Mouse (Mus musculus) forebrain, embryonic 15.5 days (tissue): ENCODE results near the gene Gm10135. TPM values are rescaled to one million over a fixed set of nuclear protein-coding genes. Genes with fewer than 3 reads are reported as not detected.
"Not testable (repeated sequence)": the region's sequence is repeated elsewhere in the genome, so short reads cannot be mapped to it uniquely, and the experiment has no call there.

Experiments
- ATAC-seq: fragments of 200-750 bp; cut with Nextera tagmentation; replicated peaks from 2 replicates; pipeline ENCODE4 v1.8.0; 2017; ENCODE audit warnings: mild to moderate bottlenecking, moderate TSS enrichment, moderate library complexity
- H3K27ac ChIP-seq: fragments of 300-500 bp; sonication (generic); replicated peaks from 2 replicates; pipeline ENCODE4 v1.5.1; 2015; ENCODE audit warnings: mild to moderate bottlenecking, inconsistent platforms
- H3K27me3 ChIP-seq: fragments of 300-500 bp; sonication (generic); 2 replicates; pipeline ENCODE4 v1.6.1; 2015; ENCODE audit warnings: inconsistent platforms
- H3K36me3 ChIP-seq: fragments of 300-500 bp; sonication (generic); 2 replicates; pipeline ENCODE4 v1.6.1; 2015; ENCODE audit warnings: mild to moderate bottlenecking, inconsistent platforms
- H3K4me1 ChIP-seq: fragments of 300-500 bp; sonication (generic); 2 replicates; pipeline ENCODE4 v1.6.1; 2015; ENCODE audit warnings: inconsistent platforms
- H3K4me2 ChIP-seq: fragments of 300-500 bp; sonication (generic); replicated peaks from 2 replicates; pipeline ENCODE4 v1.6.1; 2015; ENCODE audit warnings: mild to moderate bottlenecking, inconsistent platforms
- H3K4me3 ChIP-seq: fragments of 300-500 bp; sonication (generic); 2 replicates; pipeline ENCODE4 v1.5.1; 2015; ENCODE audit warnings: mild to moderate bottlenecking, inconsistent platforms
- H3K9ac ChIP-seq: fragments of 300-500 bp; sonication (generic); replicated peaks from 2 replicates; pipeline ENCODE4 v1.6.1; 2015; ENCODE audit warnings: mild to moderate bottlenecking, inconsistent platforms
- H3K9me3 ChIP-seq: fragments of 300-500 bp; sonication (generic); 2 replicates; pipeline ENCODE4 v1.6.1; 2016; ENCODE audit warnings: inconsistent platforms
- WGBS: fragments of 180-500 bp; shearing (Covaris S2); methylation state at CpG from one replicate; pipeline ENCODE4 v1.1.7; 2015; ENCODE audit warnings: mixed read lengths; 5-methylcytosine and 5-hydroxymethylcytosine counted together
- polyA plus RNA-seq: library from polyadenylated mRNA; unstranded; fragments of >200 nt; fragmentation: Nextera tagmentation; extraction: Ambion mirVana; gene quantifications from 2 replicates; pipeline ENCODE4 v1.2.1, GENCODE M21; 2015

Gene Gm10135
- polyA plus RNA-seq, 1 experiment from 2014 or later = not detected

- H3K4me1 ChIP-seq = no peaks in the 10 kb centered on the region
- H3K27ac ChIP-seq = no peak overlapping the region
- H3K4me3 ChIP-seq = no peak overlapping the region
- no peak for ATAC-seq
- no peaks in the 10 kb centered on the region for H3K9me3 ChIP-seq
- no peaks in the 10 kb centered on the region for H3K27me3 ChIP-seq
- H3K36me3 ChIP-seq = peaks cover 18% of the 10 kb centered on the region
- no peak overlapping the region for H3K4me2 ChIP-seq
- WGBS = 92% methylated on average over 17 of the region's 17 CpGs
- H3K9ac ChIP-seq = no peak overlapping the region
Observed at GRCm38 (mm10) chr5:72957281-72957680, 17.2 kb downstream of the Gm10135 start.

GRCm38 (mm10) chr5:72953996-72954604, 20.4 kb downstream of the Gm10135 start:
- Histone ChIP-seq H3K27ac (no peak overlapping the region), H3K36me3 (peaks cover 15% of the 10 kb centered on the region), H3K4me3 (no peak overlapping the region), H3K9me3 (no peaks in the 10 kb centered on the region), H3K4me2 (no peak overlapping the region), H3K4me1 (no peaks in the 10 kb centered on the region), H3K27me3 (no peaks in the 10 kb centered on the region), H3K9ac (no peak overlapping the region)
- WGBS = 88% methylated on average over 3 of the region's 3 CpGs
- no peak for ATAC-seq

- ATAC-seq = no peak
- WGBS = 81% methylated on average over 2 of the region's 2 CpGs
- no peaks in the 10 kb centered on the region for H3K4me1 ChIP-seq
- H3K4me3 ChIP-seq = no peak overlapping the region
- no peaks in the 10 kb centered on the region for H3K27me3 ChIP-seq
- H3K27ac ChIP-seq = no peak overlapping the region
- H3K9me3 ChIP-seq = no peaks in the 10 kb centered on the region
- H3K9ac ChIP-seq = no peak overlapping the region
- peaks cover 4% of the 10 kb centered on the region; the same call in 1 of the 2 replicates for H3K36me3 ChIP-seq
- H3K4me2 ChIP-seq = no peak overlapping the region
Observed at GRCm38 (mm10) chr5:72950252-72950651, 24.2 kb downstream of the Gm10135 start.

GRCm38 (mm10) chr5:72948136-72948535, 26.4 kb downstream of the Gm10135 start:
- H3K27ac ChIP-seq = no peak overlapping the region
- H3K27me3 ChIP-seq = no peaks in the 10 kb centered on the region
- 89% methylated on average over 1 of the region's 1 CpGs for WGBS
- H3K9ac ChIP-seq = no peak overlapping the region
- H3K4me1 ChIP-seq = no peaks in the 10 kb centered on the region
- no peak overlapping the region for H3K4me2 ChIP-seq
- no peaks in the 10 kb centered on the region for H3K9me3 ChIP-seq
- peaks cover 4% of the 10 kb centered on the region; the same call in 1 of the 2 replicates for H3K36me3 ChIP-seq
- H3K4me3 ChIP-seq = no peak overlapping the region
- no peak for ATAC-seq

- H3K36me3 ChIP-seq = no peaks in the 10 kb centered on the region; the same call in 1 of the 2 replicates
- H3K9ac ChIP-seq = no peak overlapping the region
- no peak for ATAC-seq
- H3K27me3 ChIP-seq = no peaks in the 10 kb centered on the region
- no peaks in the 10 kb centered on the region for H3K4me1 ChIP-seq
- no peak overlapping the region for H3K27ac ChIP-seq
- no peak overlapping the region for H3K4me2 ChIP-seq
- H3K4me3 ChIP-seq = no peak overlapping the region
- 96% methylated on average over 5 of the region's 5 CpGs for WGBS
- H3K9me3 ChIP-seq = no peaks in the 10 kb centered on the region
Observed at GRCm38 (mm10) chr5:72940906-72941432, 33.5 kb downstream of the Gm10135 start.

DNA sequence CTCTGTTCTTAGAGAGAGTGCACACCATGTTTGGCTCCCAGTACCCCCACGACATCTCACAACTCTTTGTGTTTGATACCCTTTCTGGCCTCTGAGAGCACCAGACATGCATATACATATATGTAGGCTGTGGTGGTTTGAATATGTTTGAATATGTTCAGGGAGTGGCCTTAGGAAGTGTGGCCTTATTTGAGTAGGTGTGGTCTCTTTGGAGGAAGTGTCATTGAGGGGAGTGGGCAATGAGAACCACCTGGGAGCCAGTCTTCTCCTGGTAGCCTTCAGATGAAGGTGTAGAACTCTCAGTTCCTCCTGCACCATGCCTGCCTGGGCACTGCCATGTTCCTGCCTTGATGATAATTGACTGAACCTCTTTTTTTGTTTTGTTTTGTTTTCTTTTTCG, 35.2 kb downstream of the Gm10135 start:
- no peak overlapping the region for H3K27ac ChIP-seq
- 96% methylated on average over 2 of the region's 2 CpGs for WGBS
- H3K27me3 ChIP-seq = no peaks in the 10 kb centered on the region
- no peak for ATAC-seq
- H3K4me3 ChIP-seq = no peak overlapping the region
- no peaks in the 10 kb centered on the region for H3K9me3 ChIP-seq
- H3K9ac ChIP-seq = no peak overlapping the region
- no peaks in the 10 kb centered on the region; the same call in 1 of the 2 replicates for H3K36me3 ChIP-seq
- no peaks in the 10 kb centered on the region for H3K4me1 ChIP-seq
- H3K4me2 ChIP-seq = no peak overlapping the region

GRCm38 (mm10) chr5:72938421-72938820, 36.1 kb downstream of the Gm10135 start:
- not testable (repeated sequence) for H3K36me3 ChIP-seq, H3K27me3 ChIP-seq, H3K9me3 ChIP-seq, H3K4me1 ChIP-seq, H3K27ac ChIP-seq, H3K4me3 ChIP-seq, H3K9ac ChIP-seq, H3K4me2 ChIP-seq, ATAC-seq
- WGBS = 93% methylated on average over 3 of the region's 3 CpGs

GRCm38 (mm10) chr5:72933026-72933675, 41.4 kb downstream of the Gm10135 start:
- Histone ChIP-seq H3K36me3 (peaks cover 3% of the 10 kb centered on the region; the same call in 1 of the 2 replicates), H3K4me2 (no peak overlapping the region), H3K4me1 (no peaks in the 10 kb centered on the region), H3K27ac (no peak overlapping the region), H3K9ac (no peak overlapping the region), H3K4me3 (no peak overlapping the region), H3K9me3 (no peaks in the 10 kb centered on the region), H3K27me3 (no peaks in the 10 kb centered on the region)
- ATAC-seq = no peak
- 95% methylated on average over 17 of the region's 17 CpGs for WGBS

DNA sequence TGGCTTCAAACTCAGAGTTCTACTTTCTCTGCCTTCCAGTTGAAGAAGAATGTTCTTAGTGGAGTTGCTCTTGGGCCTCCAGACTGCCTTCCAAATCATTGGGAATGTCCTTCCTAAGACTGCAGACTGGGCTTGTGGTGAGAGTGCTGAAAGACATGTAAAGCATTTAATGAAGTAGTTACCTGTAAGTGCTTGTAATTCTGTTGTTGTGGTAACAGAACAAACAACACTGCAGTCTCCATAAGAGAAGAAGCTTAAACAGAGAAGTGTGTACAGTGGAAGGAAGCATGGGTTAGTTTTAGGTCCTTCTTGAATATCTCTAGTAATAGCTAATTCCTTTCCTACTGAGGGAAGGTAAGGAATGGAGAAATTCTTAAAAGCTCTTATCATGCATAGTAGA, 47.4 kb downstream of the Gm10135 start:
- no peak overlapping the region for H3K9ac ChIP-seq
- peaks cover 3% of the 10 kb centered on the region; the same call in 1 of the 2 replicates for H3K4me1 ChIP-seq
- H3K4me3 ChIP-seq = no peak overlapping the region
- no peaks in the 10 kb centered on the region for H3K27me3 ChIP-seq
- ATAC-seq = no peak
- no peaks in the 10 kb centered on the region for H3K9me3 ChIP-seq
- no peaks in the 10 kb centered on the region for H3K36me3 ChIP-seq
- no peak overlapping the region for H3K4me2 ChIP-seq
- no peak overlapping the region for H3K27ac ChIP-seq

DNA sequence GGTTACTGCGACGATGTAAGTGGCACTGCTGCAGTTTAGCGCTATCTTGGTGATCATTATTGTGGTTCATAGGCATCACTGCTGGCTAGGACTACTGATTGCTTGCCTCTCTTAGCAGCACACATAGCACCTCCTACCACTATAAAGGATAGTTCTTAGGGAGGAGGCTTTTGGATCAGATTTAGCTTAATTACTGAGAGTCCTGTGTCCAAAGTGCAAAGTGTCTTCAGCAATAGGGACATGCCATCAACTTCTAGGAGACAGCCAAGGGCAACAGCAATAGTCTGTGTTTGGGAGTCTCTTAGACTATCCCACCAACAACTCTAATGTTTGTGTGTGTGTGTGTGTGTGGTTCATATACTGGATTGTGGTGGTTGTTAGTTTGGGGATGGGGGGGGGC, 51.7 kb downstream of the Gm10135 start:
- peaks cover 16% of the 10 kb centered on the region for H3K4me1 ChIP-seq
- WGBS = 97% methylated on average over 3 of the region's 3 CpGs
- no peaks in the 10 kb centered on the region for H3K36me3 ChIP-seq
- H3K27ac ChIP-seq = no peak overlapping the region
- no peak overlapping the region for H3K4me2 ChIP-seq
- no peak overlapping the region for H3K9ac ChIP-seq
- no peaks in the 10 kb centered on the region for H3K27me3 ChIP-seq
- no peak overlapping the region for H3K4me3 ChIP-seq
- no peak for ATAC-seq
- no peaks in the 10 kb centered on the region for H3K9me3 ChIP-seq

DNA sequence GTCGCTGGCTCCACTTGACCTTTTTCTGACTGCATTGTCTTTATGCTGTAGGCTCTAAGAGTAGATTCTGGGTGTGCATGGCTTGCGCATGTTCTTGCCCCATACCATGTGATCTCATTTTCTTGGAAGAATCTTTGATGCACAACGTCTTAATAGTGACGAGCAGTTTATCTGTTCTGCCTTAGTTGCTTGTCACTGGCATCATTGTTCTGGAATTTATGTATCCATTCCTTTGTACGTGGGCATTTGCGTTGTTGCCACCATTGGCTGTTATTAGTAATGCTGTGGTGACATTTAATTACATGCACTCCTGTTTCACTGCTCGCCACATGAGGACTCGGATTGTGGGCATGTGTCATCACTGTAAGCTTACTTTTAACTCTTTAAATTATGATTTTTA, 53.3 kb downstream of the Gm10135 start:
- Histone ChIP-seq H3K36me3 (no peaks in the 10 kb centered on the region), H3K9me3 (no peaks in the 10 kb centered on the region), H3K4me2 (no peak overlapping the region), H3K27ac (no peak overlapping the region), H3K4me1 (peaks cover 29% of the 10 kb centered on the region), H3K9ac (no peak overlapping the region), H3K27me3 (no peaks in the 10 kb centered on the region), H3K4me3 (no peak overlapping the region)
- WGBS = 84% methylated on average over 8 of the region's 8 CpGs
- no peak for ATAC-seq

DNA sequence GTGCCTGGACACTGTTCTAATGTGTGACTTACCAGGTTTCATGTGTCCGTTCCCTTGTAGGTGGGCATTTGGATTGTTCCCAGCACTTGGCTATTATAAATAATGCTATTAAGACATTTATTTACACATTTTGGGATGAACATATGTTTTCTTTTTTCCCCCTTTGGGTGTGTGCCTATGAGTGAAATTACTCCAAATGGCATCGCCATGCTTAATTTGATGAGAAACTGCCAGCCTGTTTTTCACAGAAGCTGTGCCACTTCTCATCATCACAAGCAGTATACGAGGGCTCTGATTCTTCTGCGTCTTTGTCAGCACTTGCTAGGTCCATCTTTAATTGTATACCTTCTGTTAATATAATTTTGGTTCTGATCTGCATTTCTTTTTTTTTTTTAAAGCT, 54.1 kb downstream of the Gm10135 start:
- H3K36me3 ChIP-seq = no peaks in the 10 kb centered on the region
- ATAC-seq = peak; percentile 47; the same call in 1 of the 2 replicates
- WGBS = 60% methylated on average over 4 of the region's 4 CpGs
- H3K27ac ChIP-seq = no peak overlapping the region
- peaks cover 34% of the 10 kb centered on the region for H3K4me1 ChIP-seq
- no peak overlapping the region for H3K4me2 ChIP-seq
- no peak overlapping the region for H3K4me3 ChIP-seq
- no peaks in the 10 kb centered on the region for H3K27me3 ChIP-seq
- H3K9ac ChIP-seq = no peak overlapping the region
- H3K9me3 ChIP-seq = no peaks in the 10 kb centered on the region
